Mouse (Mus musculus) brown adipose tissue, adult 24 weeks (tissue): Measurements from ENCODE around the gene Cabin1. TPM values are rescaled to one million over a fixed set of nuclear protein-coding genes. Genes with fewer than 3 reads are reported as not detected.
A peak's percentile ranks its signal among the peaks of the same experiment; 100 is the strongest.

Experiments
- H3K27ac ChIP-seq: fragments of 200-500 bp; replicated peaks from 2 replicates; pipeline ENCODE4 v1.5.1; 2012; ENCODE audit warnings: low read depth, mild to moderate bottlenecking, low read length
- H3K4me1 ChIP-seq: fragments of 200-500 bp; 2 replicates; pipeline ENCODE4 v1.6.1; 2012; ENCODE audit warnings: low read length, mixed read lengths; ENCODE audit not compliant: control insufficient read depth, insufficient read depth, insufficient read length
- H3K4me3 ChIP-seq: fragments of 200-500 bp; 2 replicates; pipeline ENCODE4 v1.5.1; 2012; ENCODE audit warnings: low read depth, mild to moderate bottlenecking, low read length, moderate library complexity; ENCODE audit not compliant: insufficient read depth
- polyA plus RNA-seq: library from polyadenylated mRNA; stranded (reverse); fragments of >200 nt; gene quantifications from 2 replicates; pipeline ENCODE4 v1.2.4, GENCODE M21; 2012; ENCODE audit not compliant: missing spikeins, insufficient read depth, insufficient read length

The Cabin1 gene
- polyA plus RNA-seq, 1 experiment: 5.8 TPM

GRCm38 (mm10) chr10:75697693-75698092 lies 66.4 kb downstream of the Cabin1 start:
- Histone ChIP-seq H3K4me3 (no peak overlapping the region), H3K27ac (no peak overlapping the region), H3K4me1 (no peaks in the 10 kb centered on the region)

DNA sequence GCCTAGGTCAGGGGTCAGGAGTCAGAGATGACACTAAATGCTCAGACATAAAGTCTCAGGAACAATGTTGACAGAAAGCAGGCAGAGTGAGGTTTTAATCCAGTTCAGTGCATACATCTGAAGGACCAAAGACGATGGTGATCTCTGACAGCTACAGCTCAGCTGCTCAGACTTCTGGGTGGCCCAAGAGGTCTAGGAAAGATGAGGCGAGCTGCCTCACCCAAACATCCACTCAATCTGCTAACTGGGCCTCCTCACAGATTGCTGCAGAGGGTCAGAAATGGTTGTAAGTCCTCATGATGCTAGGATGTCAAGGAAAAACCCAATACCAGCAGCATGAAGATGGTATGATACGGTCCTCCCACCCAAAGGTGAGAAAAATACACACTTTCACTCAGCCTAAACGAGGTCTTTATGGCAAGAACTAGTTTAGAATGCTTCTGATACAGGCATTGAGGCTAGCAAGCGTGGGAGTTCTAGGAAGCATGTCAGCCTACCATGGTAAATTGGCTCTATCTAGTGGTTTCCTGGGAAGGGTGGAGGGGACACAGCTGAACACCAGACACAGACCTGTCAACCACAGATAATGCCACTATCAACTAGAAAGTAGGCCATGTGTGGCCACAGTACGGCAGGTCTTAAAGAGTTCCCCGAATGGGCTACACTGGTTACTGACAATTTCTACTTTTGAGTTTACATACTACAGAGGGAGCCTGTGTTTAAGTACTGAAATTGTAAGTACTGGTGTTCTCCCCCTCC lies 67.4 kb downstream of the Cabin1 start:
- Histone ChIP-seq H3K4me3 (no peak overlapping the region), H3K4me1 (no peaks in the 10 kb centered on the region), H3K27ac (no peak overlapping the region)

DNA sequence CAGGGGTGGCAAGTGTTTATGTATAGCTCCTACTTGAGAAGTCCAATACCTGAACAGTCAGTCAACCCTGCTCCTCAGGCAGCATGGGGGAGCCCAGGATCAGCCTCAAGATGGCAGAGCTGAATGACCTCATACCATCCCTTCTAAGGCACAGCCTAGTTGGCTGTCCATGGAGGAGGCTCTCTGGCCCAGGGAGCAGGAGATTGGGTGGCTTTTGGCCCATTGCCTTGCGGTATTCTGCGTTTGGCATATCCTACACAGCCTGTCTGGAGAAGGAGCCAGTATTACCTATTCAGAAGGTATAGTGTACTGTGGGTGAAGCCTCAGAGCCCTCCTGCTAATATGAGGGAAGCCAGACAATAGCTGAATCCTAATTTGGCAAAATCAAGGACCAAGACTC lies 68.6 kb downstream of the Cabin1 start:
- no peak overlapping the region for H3K27ac ChIP-seq
- H3K4me3 ChIP-seq: no peak overlapping the region
- H3K4me1 ChIP-seq: no peaks in the 10 kb centered on the region

- no peak overlapping the region for H3K27ac ChIP-seq
- H3K4me1 ChIP-seq: no peaks in the 10 kb centered on the region
- no peak overlapping the region for H3K4me3 ChIP-seq
Measured at GRCm38 (mm10) chr10:75695078-75695477, 69.1 kb downstream of the Cabin1 start.

DNA sequence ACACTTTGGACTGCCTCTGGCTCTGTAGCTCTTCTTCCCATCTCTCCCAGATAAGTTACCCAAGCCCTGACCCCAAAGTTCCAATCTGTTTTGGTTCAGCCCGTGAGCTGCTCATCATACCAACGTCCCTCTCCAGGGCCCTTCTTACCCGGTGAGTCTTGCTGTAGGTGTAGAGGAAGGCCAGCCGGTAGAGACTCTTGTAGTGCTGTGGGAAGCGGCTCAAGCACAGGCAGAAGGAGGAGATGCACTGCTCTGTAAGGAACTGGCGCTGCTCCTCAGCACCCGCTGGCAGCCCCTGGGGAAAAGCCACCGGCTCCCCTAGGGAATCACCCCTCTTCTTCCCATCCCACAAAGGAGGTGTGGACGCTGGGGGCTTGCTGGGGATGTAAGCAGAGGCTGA lies 69.6 kb downstream of the Cabin1 start:
- no peak overlapping the region for H3K27ac ChIP-seq
- H3K4me3 ChIP-seq: no peak overlapping the region
- H3K4me1 ChIP-seq: no peaks in the 10 kb centered on the region

DNA sequence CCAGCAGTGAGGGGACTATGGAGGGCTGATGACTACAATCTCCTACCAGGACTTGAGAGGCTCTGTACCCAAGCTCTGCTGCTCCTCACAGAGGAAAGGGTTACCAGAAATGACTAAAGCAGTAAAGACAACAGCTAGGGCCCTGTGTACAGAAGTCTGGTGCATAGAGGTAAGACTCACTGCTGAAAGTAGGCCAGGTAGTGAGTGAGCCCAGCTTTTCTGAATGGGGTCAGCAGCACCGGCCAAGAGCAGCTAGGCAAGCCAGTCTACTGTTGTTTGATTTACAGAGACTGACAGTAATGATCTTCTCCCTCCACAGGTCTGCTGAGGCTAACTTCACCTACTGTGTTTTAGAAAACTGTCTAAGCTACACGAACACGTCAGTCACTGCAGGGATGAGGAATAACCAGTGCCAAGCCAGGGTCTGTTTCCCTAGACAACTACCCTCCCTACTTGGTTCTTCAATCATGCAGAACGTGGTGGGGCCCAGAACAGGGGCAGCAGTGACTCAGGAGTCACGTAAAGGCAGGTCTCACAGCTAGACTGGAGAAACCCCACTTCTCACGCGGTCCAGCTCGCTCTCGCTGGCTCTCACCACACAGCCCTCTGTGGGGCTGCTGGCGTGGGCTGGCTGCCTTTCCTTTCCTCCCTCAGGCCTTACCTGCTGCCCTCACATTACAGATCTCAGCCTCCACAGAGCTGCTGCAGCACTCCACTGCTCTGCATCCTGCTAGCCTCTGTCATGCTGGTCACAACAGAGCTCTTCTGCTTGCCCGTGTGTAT lies 70.5 kb downstream of the Cabin1 start:
- H3K4me1 ChIP-seq: no peaks in the 10 kb centered on the region
- no peak overlapping the region for H3K27ac ChIP-seq
- no peak overlapping the region for H3K4me3 ChIP-seq

GRCm38 (mm10) chr10:75688598-75688997 lies 75.5 kb downstream of the Cabin1 start:
- Histone ChIP-seq H3K4me1 (no peaks in the 10 kb centered on the region), H3K27ac (no peak overlapping the region), H3K4me3 (no peak overlapping the region)

- Histone ChIP-seq H3K4me3 (no peak overlapping the region), H3K27ac (no peak overlapping the region), H3K4me1 (no peaks in the 10 kb centered on the region)
Measured at GRCm38 (mm10) chr10:75686724-75687123, 77.4 kb downstream of the Cabin1 start.

- Histone ChIP-seq H3K4me3 (no peak overlapping the region), H3K27ac (no peak overlapping the region), H3K4me1 (no peaks in the 10 kb centered on the region)
Measured at GRCm38 (mm10) chr10:75684035-75685004, 79.8 kb downstream of the Cabin1 start.

DNA sequence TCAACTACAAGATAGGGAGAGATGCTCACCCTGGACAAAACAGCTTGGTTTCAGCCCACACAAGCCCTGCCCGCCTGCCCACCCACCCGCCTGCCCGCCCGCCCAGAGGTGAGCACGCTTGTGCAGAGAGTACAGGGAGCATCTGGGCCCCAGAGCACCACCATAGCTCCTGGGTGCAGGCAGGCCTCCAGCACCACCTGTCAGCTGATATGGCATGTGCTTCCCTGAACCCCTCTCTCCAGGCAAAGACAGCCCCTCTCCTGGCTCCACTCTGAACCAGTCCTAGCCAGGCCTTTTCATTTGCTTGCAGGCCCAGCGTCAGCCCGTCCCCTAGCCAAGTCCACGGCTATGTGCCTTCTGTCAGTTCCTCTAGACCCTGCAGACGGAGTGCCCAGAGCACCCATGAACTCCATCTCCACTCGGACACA lies 83.6 kb downstream of the Cabin1 start:
- Histone ChIP-seq H3K27ac (no peak overlapping the region), H3K4me3 (no peak overlapping the region), H3K4me1 (peaks cover 24% of the 10 kb centered on the region)

- H3K4me3 ChIP-seq: no peak overlapping the region
- H3K27ac ChIP-seq: no peak overlapping the region
- H3K4me1 ChIP-seq: peaks cover 27% of the 10 kb centered on the region
Measured at GRCm38 (mm10) chr10:75679204-75679603, 84.9 kb downstream of the Cabin1 start.

DNA sequence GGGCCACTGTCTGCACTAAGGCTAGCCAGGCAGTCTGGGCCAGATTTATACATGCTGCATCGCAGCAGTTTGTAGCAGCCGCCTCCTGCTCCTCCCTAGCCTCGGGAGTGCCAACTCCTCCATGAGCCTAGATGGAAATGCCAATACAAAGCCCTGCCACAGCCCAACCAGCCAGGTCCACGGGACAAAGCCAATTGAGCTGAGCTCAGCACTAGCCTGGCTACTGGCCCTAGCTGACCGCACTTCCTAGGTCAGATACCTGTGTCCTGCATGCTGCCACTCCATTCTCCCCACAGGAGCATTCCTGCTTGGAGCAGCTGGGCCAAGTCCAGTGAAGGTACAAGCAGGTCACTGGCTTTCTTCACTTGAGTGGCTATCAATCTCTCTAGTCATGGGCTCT lies 86.2 kb downstream of the Cabin1 start:
- Histone ChIP-seq H3K27ac (no peak overlapping the region), H3K4me1 (peaks cover 27% of the 10 kb centered on the region), H3K4me3 (no peak overlapping the region)

GRCm38 (mm10) chr10:75677571-75677970 lies 86.6 kb downstream of the Cabin1 start:
- Histone ChIP-seq H3K4me3 (no peak overlapping the region), H3K4me1 (peaks cover 27% of the 10 kb centered on the region), H3K27ac (peak overlapping the region; percentile 68)

DNA sequence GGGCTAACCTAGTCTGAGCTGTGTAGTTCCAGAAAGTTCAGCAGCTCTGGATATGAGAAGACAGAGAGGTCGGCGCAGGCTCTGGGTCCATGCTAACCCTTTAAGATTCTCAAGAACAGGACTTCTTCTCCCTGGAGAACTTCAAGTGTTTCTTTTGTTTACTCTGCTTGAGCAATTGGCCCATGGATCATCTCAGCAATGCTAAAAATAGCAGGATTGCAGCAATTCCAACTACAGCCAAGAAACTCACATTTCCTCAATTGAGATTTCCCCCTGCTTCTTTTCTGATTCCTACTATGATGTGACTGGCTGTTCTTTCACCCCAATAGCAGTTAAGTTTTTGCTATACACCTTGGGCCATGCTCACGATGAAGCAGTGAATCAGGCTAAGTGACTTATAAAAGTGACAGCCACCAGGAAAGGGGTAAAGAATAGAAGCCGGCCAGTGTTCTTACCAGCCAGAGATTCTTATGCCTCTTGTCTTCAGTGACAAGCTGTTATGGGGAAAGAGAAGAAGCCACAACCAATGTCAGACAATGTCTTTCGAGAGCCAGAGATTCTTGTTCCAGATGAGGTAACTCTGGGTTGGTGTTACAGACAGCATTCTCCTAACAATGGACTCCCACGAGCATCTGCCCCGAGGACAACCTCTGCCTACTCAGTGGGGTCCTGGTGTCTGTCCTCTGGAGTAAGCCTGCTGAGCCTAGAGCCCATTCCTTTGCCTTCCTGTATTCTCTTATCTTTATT lies 87.1 kb downstream of the Cabin1 start:
- Histone ChIP-seq H3K4me3 (no peak overlapping the region), H3K27ac (peak overlapping the region; percentile 68)

More for the DNA sequence above, 87.1 kb downstream of the Cabin1 start:
- H3K4me1 ChIP-seq: peaks cover 27% of the 10 kb centered on the region
